Mouse (Mus musculus) liver, postnatal 0 days (tissue): ENCODE results near the gene Id2.

Experiments used
- CTCF ChIP-seq: sonication (generic); IDR thresholded peaks from 2 replicates; pipeline ENCODE4 v1.5.1; 2016; ENCODE audit warnings: antibody characterized with exemption, low read depth
- EP300 ChIP-seq: IDR thresholded peaks from 2 replicates; pipeline ENCODE4 v1.6.1; 2016; ENCODE audit warnings: antibody characterized with exemption, low read depth, mild to moderate bottlenecking

DNA sequence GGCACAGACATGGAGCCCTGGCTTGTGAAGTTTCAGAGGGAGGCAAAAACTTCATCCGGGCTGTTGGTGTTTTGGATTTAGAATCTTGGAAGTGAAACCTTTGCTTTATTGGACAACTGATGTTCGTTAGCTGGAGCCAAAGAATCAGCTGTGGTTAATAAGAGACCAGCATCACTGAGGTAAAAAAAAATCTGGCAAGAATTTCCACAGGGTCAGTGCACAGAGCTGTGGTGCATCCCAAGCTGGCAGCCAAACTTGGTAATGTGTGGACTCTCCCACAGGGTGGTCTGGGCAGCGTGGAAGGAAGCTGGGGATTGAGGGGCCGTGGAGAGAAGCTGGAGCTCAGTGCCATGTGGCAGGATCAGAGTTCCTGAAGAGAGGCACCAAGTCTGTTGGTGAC, 10.0 kb downstream of the Id2 start:
- TF ChIP-seq EP300 (no peak), CTCF (no peak)
